Comparison of ENCODE assay signal across 21 mouse cellular contexts in the genomic region with DNA sequence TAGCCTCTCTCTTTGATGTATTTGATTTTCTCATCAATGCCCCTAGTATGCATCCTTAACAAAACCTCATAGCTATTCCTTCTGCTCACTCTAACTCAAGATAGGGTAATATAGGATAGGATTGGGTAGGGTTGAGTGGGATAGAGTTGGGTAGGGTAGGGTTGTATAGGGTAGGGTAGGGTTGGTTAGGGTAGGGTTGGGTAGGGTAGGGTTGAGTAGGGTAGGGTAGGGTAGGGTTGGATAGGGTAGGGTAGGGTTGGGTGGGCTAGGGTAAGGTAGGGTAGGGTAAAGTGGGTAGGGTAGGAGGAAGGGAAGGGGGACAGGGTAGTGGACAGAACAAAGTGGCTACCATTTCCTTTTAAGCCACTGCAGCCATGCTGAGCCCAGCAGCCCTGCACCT. TPM values are rescaled to one million over a fixed set of nuclear protein-coding genes. Genes with fewer than 3 reads are reported as not detected.
DNase-seq lines count a peak whose midpoint lies in the region; ATAC-seq and TF ChIP-seq lines count a peak whose summit lies in the region.
"Had no signal": no experiment of that assay in that cellular context is flagged by ENCODE, and none has a peak within 500 bp of the region (broad histone marks: within the 10 kb centered on the region; RNA-seq: fewer than 3 reads in every experiment).

No protein-coding gene starts in this region.

- no peak for DNase-seq in embryonic facial prominence, embryonic 11.5 days (ENCODE audit: low spot score)
- no peak for DNase-seq in embryonic facial prominence, embryonic 10.5 days (ENCODE audit: low spot score)
- peak; percentile 49 for DNase-seq in midbrain, embryonic 11.5 days (ENCODE audit: low spot score, missing footprints)
- DNase-seq in midbrain, embryonic 10.5 days (ENCODE audit: low spot score): no peak
- DNase-seq in midbrain, postnatal 0 days (ENCODE audit: low spot score): no peak
- DNase-seq: adrenal gland, adult 8-10 months; adrenal gland, postnatal 10 days; adrenal gland, postnatal 14 days; adrenal gland, postnatal 25 days; B cell, adult 2 months; cerebellum, adult 11 months; cerebellum, adult 11-12 months had no signal

- H3K4me2 ChIP-seq in embryonic facial prominence, embryonic 11.5 days (ENCODE audit: low read depth, low read length): no peak overlapping the region
- no peak overlapping the region for H3K4me2 ChIP-seq in midbrain, embryonic 11.5 days
- H3K4me2 ChIP-seq in midbrain, embryonic 13.5 days (replicated peaks): no peak overlapping the region
- H3K4me2 ChIP-seq in midbrain, embryonic 15.5 days: no peak overlapping the region
- H3K4me2 ChIP-seq in midbrain, postnatal 0 days (ENCODE audit: low read depth, low read length, poor library complexity, severe bottlenecking): no peak overlapping the region
- no peak overlapping the region for H3K4me2 ChIP-seq in midbrain, embryonic 16.5 days (ENCODE audit: low read length)

- no peaks in the 10 kb centered on the region for H3K4me1 ChIP-seq in embryonic facial prominence, embryonic 11.5 days (ENCODE audit: control insufficient read depth, insufficient read depth, low read length)
- 0 out of 2 replicates have a peak, but pooled peaks cover 3% of the 10 kb centered on the region for H3K4me1 ChIP-seq in embryonic facial prominence, embryonic 10.5 days
- H3K4me1 ChIP-seq in midbrain, embryonic 11.5 days (ENCODE audit: control insufficient read depth, insufficient read depth, low read length): no peaks in the 10 kb centered on the region
- H3K4me1 ChIP-seq in midbrain, embryonic 13.5 days (replicated peaks): no peaks in the 10 kb centered on the region
- no peaks in the 10 kb centered on the region for H3K4me1 ChIP-seq in midbrain, embryonic 15.5 days
- H3K4me1 ChIP-seq in midbrain, embryonic 10.5 days: no peaks in the 10 kb centered on the region
- H3K4me1 ChIP-seq in midbrain, postnatal 0 days (ENCODE audit: insufficient read depth, low read length): no peaks in the 10 kb centered on the region
- H3K4me1 ChIP-seq in midbrain, embryonic 16.5 days (ENCODE audit: control insufficient read depth, insufficient read depth, low read length): no peaks in the 10 kb centered on the region

- H3K27ac ChIP-seq in embryonic facial prominence, embryonic 11.5 days (replicated peaks; ENCODE audit: low read depth, low read length): no peak overlapping the region
- H3K27ac ChIP-seq in embryonic facial prominence, embryonic 10.5 days (replicated peaks): no peak overlapping the region
- no peak overlapping the region for H3K27ac ChIP-seq in midbrain, embryonic 11.5 days (ENCODE audit: low read depth, low read length)
- H3K27ac ChIP-seq in midbrain, embryonic 13.5 days: no peak overlapping the region
- H3K27ac ChIP-seq in midbrain, embryonic 15.5 days: no peak overlapping the region
- H3K27ac ChIP-seq in midbrain, embryonic 10.5 days (replicated peaks): no peak overlapping the region
- H3K27ac ChIP-seq in midbrain, postnatal 0 days (ENCODE audit: low read depth, low read length): no peak overlapping the region
- H3K27ac ChIP-seq in midbrain, embryonic 16.5 days (ENCODE audit: low read length): no peak overlapping the region

- no peak for TF ChIP-seq CTCF in midbrain, postnatal 0 days (IDR thresholded peaks at IDR 0.05)

- no peaks in the 10 kb centered on the region for H3K27me3 ChIP-seq in embryonic facial prominence, embryonic 11.5 days (ENCODE audit: control insufficient read depth, insufficient read depth, low read length)
- H3K27me3 ChIP-seq in embryonic facial prominence, embryonic 10.5 days (replicated peaks; ENCODE audit: low read depth, poor library complexity, severe bottlenecking): no peaks in the 10 kb centered on the region
- no peaks in the 10 kb centered on the region for H3K27me3 ChIP-seq in midbrain, embryonic 11.5 days (ENCODE audit: control insufficient read depth, insufficient read depth, low read length)
- H3K27me3 ChIP-seq in midbrain, embryonic 13.5 days: no peaks in the 10 kb centered on the region
- H3K27me3 ChIP-seq in midbrain, embryonic 15.5 days (replicated peaks): no peaks in the 10 kb centered on the region
- no peaks in the 10 kb centered on the region for H3K27me3 ChIP-seq in midbrain, embryonic 10.5 days (ENCODE audit: low read depth, poor library complexity, severe bottlenecking)
- H3K27me3 ChIP-seq in midbrain, postnatal 0 days (ENCODE audit: insufficient read depth, low read length): no peaks in the 10 kb centered on the region
- H3K27me3 ChIP-seq in midbrain, embryonic 16.5 days (ENCODE audit: control insufficient read depth, insufficient read depth, low read depth, low read length): no peaks in the 10 kb centered on the region
- H3K27me3 ChIP-seq: CH12.LX, Patski had no signal

- no peaks in the 10 kb centered on the region for H3K9me3 ChIP-seq in embryonic facial prominence, embryonic 11.5 days (replicated peaks; ENCODE audit: control insufficient read depth, low read length)
- no peaks in the 10 kb centered on the region for H3K9me3 ChIP-seq in embryonic facial prominence, embryonic 10.5 days
- H3K9me3 ChIP-seq in midbrain, embryonic 11.5 days (ENCODE audit: control insufficient read depth, low read length): no peaks in the 10 kb centered on the region
- no peaks in the 10 kb centered on the region for H3K9me3 ChIP-seq in midbrain, embryonic 13.5 days
- no peaks in the 10 kb centered on the region for H3K9me3 ChIP-seq in midbrain, embryonic 15.5 days
- no peaks in the 10 kb centered on the region for H3K9me3 ChIP-seq in midbrain, embryonic 10.5 days (replicated peaks)
- H3K9me3 ChIP-seq in midbrain, postnatal 0 days (ENCODE audit: low read length): no peaks in the 10 kb centered on the region
- H3K9me3 ChIP-seq in midbrain, embryonic 16.5 days (replicated peaks; ENCODE audit: control insufficient read depth, low read length, poor library complexity, severe bottlenecking): no peaks in the 10 kb centered on the region
- H3K9me3 ChIP-seq: G1E had no signal

- H3K9ac ChIP-seq in embryonic facial prominence, embryonic 11.5 days (replicated peaks; ENCODE audit: low read length): no peak overlapping the region
- H3K9ac ChIP-seq in midbrain, embryonic 11.5 days (ENCODE audit: low read length): no peak overlapping the region
- no peak overlapping the region for H3K9ac ChIP-seq in midbrain, embryonic 13.5 days (replicated peaks)
- H3K9ac ChIP-seq in midbrain, embryonic 15.5 days: no peak overlapping the region
- no peak overlapping the region for H3K9ac ChIP-seq in midbrain, postnatal 0 days (replicated peaks; ENCODE audit: low read length, poor library complexity, severe bottlenecking)
- H3K9ac ChIP-seq in midbrain, embryonic 16.5 days (ENCODE audit: low read depth, low read length): no peak overlapping the region

- peak; percentile 59; the same call in 1 of the 2 replicates for ATAC-seq in embryonic facial prominence, embryonic 11.5 days (replicated peaks; ENCODE audit: insufficient number of reproducible peaks, low FRiP score, low TSS enrichment, low read depth)
- ATAC-seq in midbrain, embryonic 11.5 days (ENCODE audit: low FRiP score): no peak
- ATAC-seq in midbrain, embryonic 13.5 days: no peak
- 0 out of 2 replicates have a peak, but pooled peaks have one; percentile 37 for ATAC-seq in midbrain, embryonic 15.5 days (replicated peaks)
- ATAC-seq in midbrain, postnatal 0 days (ENCODE audit: low FRiP score): peak; percentile 54; the same call in 1 of the 2 replicates
- no peak for ATAC-seq in midbrain, embryonic 16.5 days
- ATAC-seq: activated CD4-positive, CD25-positive, alpha-beta regulatory T cell, adult 4 months; CD4-positive, CD25-positive, alpha-beta regulatory T cell, adult 4 months; Patski had no signal

- H3K4me3 ChIP-seq in embryonic facial prominence, embryonic 11.5 days (ENCODE audit: low read depth, low read length): no peak overlapping the region
- H3K4me3 ChIP-seq in embryonic facial prominence, embryonic 10.5 days: no peak overlapping the region
- no peak overlapping the region for H3K4me3 ChIP-seq in midbrain, embryonic 11.5 days (ENCODE audit: low read depth, low read length)
- H3K4me3 ChIP-seq in midbrain, embryonic 13.5 days (replicated peaks): no peak overlapping the region
- H3K4me3 ChIP-seq in midbrain, embryonic 15.5 days: no peak overlapping the region
- H3K4me3 ChIP-seq in midbrain, embryonic 10.5 days: no peak overlapping the region
- H3K4me3 ChIP-seq in midbrain, postnatal 0 days (ENCODE audit: low read depth, low read length): no peak overlapping the region
- H3K4me3 ChIP-seq in midbrain, embryonic 16.5 days (ENCODE audit: low read depth, low read length): no peak overlapping the region

- no peaks in the 10 kb centered on the region; the same call in 1 of the 2 replicates for H3K36me3 ChIP-seq in embryonic facial prominence, embryonic 11.5 days (replicated peaks; ENCODE audit: control insufficient read depth, insufficient read depth, low read depth, low read length)
- peaks cover 22% of the 10 kb centered on the region for H3K36me3 ChIP-seq in embryonic facial prominence, embryonic 10.5 days (replicated peaks)
- peaks cover 3% of the 10 kb centered on the region; the same call in 1 of the 2 replicates for H3K36me3 ChIP-seq in midbrain, embryonic 11.5 days (ENCODE audit: control insufficient read depth, insufficient read depth, low read length)
- peaks cover 26% of the 10 kb centered on the region for H3K36me3 ChIP-seq in midbrain, embryonic 13.5 days
- peaks cover 4% of the 10 kb centered on the region; the same call in 1 of the 2 replicates for H3K36me3 ChIP-seq in midbrain, embryonic 15.5 days (replicated peaks)
- H3K36me3 ChIP-seq in midbrain, embryonic 10.5 days: peaks cover 18% of the 10 kb centered on the region
- H3K36me3 ChIP-seq in midbrain, postnatal 0 days (ENCODE audit: insufficient read depth, low read length): peaks cover 10% of the 10 kb centered on the region; the same call in 1 of the 2 replicates
- H3K36me3 ChIP-seq in midbrain, embryonic 16.5 days (ENCODE audit: control insufficient read depth, insufficient read depth, low read length): peaks cover 6% of the 10 kb centered on the region

RNA-seq across cellular contexts. Expression of a gene that starts 33.1 kb away (rescaled TPM):
- polyA plus RNA-seq in embryonic facial prominence, embryonic 11.5 days (2014; fragmentation: Nextera tagmentation; extraction: Ambion mirVana): 27.1 and 28.1 TPM in 2 replicates
- polyA plus RNA-seq in embryonic facial prominence, embryonic 10.5 days (2016; fragmentation: Nextera tagmentation; extraction: Ambion mirVana): 17.7 and 20.0 TPM in 2 replicates
- 28.5 and 31.5 TPM in 2 replicates for polyA plus RNA-seq in midbrain, embryonic 11.5 days (2014; fragmentation: Nextera tagmentation; extraction: Ambion mirVana)
- polyA plus RNA-seq in midbrain, embryonic 13.5 days (2015; fragmentation: Nextera tagmentation; extraction: Ambion mirVana): 22.5 and 23.3 TPM in 2 replicates
- polyA plus RNA-seq in midbrain, embryonic 15.5 days (2015; fragmentation: Nextera tagmentation; extraction: Ambion mirVana): 17.6 and 19.5 TPM in 2 replicates
- polyA plus RNA-seq in midbrain, embryonic 10.5 days (2016; fragmentation: Nextera tagmentation; extraction: Ambion mirVana): 19.8 and 22.3 TPM in 2 replicates
- 24.0 and 27.7 TPM in 2 replicates for total RNA-seq in midbrain, postnatal 0 days (2014; rRNA removed)
- polyA plus RNA-seq in midbrain, postnatal 0 days (2015; fragmentation: Nextera tagmentation; extraction: Ambion mirVana): 15.7 and 16.3 TPM in 2 replicates
- 19.2 and 21.3 TPM in 2 replicates for polyA plus RNA-seq in midbrain, embryonic 16.5 days (2015; fragmentation: Nextera tagmentation; extraction: Ambion mirVana)

RNA-seq across cellular contexts. Expression of a gene that starts 49.8 kb away (rescaled TPM):
- 0.25 TPM in 1 of 2 replicates, not detected in the other for polyA plus RNA-seq in embryonic facial prominence, embryonic 11.5 days (2014; fragmentation: Nextera tagmentation; extraction: Ambion mirVana)
- 0.11 and 0.31 TPM in 2 replicates for polyA plus RNA-seq in embryonic facial prominence, embryonic 10.5 days (2016; fragmentation: Nextera tagmentation; extraction: Ambion mirVana)
- not detected in 2 replicates for polyA plus RNA-seq in midbrain, embryonic 11.5 days (2014; fragmentation: Nextera tagmentation; extraction: Ambion mirVana)
- polyA plus RNA-seq in midbrain, embryonic 13.5 days (2015; fragmentation: Nextera tagmentation; extraction: Ambion mirVana): not detected in 2 replicates
- not detected in 2 replicates for polyA plus RNA-seq in midbrain, embryonic 15.5 days (2015; fragmentation: Nextera tagmentation; extraction: Ambion mirVana)
- not detected in 2 replicates for polyA plus RNA-seq in midbrain, embryonic 10.5 days (2016; fragmentation: Nextera tagmentation; extraction: Ambion mirVana)
- 0.22 TPM in 1 of 2 replicates, not detected in the other for total RNA-seq in midbrain, postnatal 0 days (2014; rRNA removed)
- not detected in 2 replicates for polyA plus RNA-seq in midbrain, postnatal 0 days (2015; fragmentation: Nextera tagmentation; extraction: Ambion mirVana)
- polyA plus RNA-seq in midbrain, embryonic 16.5 days (2015; fragmentation: Nextera tagmentation; extraction: Ambion mirVana): not detected in 2 replicates
- polyA plus RNA-seq: activated CD4-positive, CD25-positive, alpha-beta regulatory T cell, adult 4 months; C2C12; CD4-positive, CD25-positive, alpha-beta regulatory T cell, adult 4 months; G1E had no signal

Comparison
In these comparisons a context has a peak if more than half of its experiments do, and no peak if none do; other contexts are left out.
1. ATAC-seq: peak in embryonic facial prominence, embryonic 11.5 days (single experiment), midbrain, embryonic 15.5 days (single experiment) and midbrain, postnatal 0 days (single experiment); none in midbrain, embryonic 11.5 days (single experiment), midbrain, embryonic 13.5 days (single experiment) and midbrain, embryonic 16.5 days (single experiment).